Mouse (Mus musculus): ENCODE measurements around the gene Cul9.

Cul9 gene

DNA sequence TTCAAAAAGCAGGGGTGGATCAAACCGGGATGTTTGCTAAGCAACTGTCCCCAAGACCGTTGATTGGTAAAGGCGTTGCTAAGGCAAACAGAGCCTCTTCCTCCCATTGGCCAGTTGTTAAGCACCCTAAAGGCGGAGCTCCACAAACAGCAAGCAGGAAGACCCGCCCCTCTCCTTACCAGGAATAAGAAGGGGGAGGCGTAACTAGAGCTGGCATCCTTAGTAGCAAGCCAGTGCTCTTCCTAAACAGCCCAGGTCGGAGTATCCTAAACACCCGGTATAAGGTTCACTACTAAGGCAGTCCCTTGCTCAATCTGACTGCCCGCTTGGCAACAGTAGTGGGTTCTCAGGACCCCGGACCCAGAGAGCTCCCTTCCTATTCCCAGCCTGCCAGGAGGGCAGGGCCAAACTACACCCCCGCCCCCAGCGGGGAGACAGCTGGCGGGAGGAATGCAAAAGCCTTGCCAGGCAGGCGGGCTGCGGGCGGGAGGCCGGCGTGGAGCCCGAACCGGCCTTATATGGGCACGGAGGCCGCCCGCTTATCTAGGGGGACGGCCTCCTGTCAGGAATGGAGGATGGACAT, 6.7 kb upstream of the Cul9 start:
- DNase-seq (ENCODE audit: low spot score): peak; percentile 12

DNA sequence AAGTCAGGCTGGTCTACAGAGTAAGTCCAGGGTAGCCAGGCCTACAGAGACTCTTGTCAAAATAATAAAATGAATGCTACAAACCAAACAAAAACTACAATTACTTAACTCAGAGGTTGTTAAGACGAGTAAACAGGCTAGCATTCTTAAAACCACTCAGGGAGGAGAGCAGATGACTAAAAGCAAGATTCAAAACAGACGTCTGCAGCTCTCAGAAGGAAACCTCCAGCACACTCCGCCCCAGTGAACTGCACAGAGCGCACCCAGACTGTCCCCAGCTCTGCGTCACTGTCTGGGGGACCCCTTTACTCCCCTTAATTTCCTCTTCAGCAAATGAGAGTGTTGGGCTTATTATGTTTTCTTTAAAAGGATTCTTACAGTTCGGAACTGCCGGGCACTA, 6.0 kb upstream of the Cul9 start:
- DNase-seq (ENCODE audit: low spot score): no peak

DNA sequence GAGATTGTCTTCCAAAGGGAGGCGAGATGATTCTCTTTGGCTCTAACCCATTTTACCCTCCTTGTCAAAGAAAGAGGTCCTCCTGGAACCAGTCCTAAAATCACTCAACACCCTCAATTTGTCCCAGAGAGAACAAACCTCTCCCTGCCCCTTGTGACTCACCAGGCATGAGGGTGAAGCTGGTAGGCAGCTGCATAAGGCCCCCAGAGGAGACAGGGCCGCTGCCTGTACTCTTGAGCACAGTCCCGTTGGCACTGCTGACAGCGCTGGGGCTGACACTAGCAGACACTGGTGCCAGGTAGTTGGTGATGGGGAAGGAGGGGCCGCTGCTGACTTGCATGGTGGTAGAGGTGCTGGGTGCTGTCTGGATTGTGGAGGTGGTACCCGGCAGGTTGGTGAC, 5.2 kb upstream of the Cul9 start:
- no peak for DNase-seq (ENCODE audit: low spot score)

DNA sequence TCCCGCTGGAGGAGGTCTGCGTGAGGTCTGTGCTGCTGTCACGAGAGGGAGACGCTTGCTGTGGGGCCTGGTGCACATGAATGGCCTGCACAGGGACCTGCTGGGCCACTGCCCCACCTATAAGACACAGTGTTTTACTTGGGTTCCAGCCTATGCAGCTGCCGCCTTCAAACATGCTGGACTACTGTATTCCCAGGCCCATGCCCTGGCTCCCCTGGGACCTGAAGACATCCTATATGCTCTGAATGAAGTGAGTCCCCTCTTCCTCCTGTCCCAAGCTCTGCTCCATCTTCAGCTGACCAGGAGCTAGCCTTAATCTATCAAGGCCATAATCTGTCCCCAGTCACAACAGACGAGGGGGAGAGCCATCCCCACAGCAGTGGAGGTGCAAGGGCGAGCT, 4.7 kb upstream of the Cul9 start:
- DNase-seq (ENCODE audit: low spot score): no peak

DNA sequence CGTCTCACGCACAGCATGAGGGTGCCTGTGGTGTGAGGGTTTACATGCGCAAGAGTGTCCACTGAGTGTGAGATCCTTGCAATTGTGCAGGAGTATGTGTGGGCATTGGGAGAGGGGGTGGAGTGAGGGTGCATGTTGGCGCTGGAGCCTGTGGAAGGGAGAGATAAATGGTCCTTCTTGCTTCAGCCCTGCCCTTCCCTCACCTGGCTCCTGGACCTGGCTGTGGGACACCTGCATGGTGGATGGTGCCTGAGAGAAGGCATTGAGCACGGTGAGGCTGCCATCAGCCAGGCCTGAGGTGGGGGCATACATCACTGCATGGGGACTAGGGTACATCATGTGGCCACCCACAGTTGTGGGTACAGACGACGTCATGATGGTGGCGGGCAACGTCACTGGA, 3.5 kb upstream of the Cul9 start:
- no peak for DNase-seq (ENCODE audit: low spot score)

DNA sequence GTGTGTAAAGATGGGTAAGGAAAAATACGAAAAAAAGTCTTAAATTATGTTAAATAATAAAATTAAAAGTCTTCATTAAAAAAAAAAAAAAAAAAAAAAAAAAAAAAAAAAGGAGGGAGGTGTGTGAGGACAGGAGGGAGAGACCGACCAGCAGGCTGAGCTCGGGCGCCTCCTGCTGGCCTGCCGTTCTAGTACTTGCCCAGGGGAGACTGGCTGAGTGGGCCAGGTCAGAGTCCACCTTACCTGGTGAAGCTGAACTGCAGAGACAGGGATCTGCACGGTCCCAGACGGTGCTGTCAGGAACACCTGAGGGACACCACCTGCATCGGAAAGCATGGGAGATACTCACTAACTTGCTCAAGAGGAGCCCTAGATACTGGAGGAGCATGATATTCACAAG, 3.0 kb upstream of the Cul9 start:
- no peak for DNase-seq (ENCODE audit: low spot score)

DNA sequence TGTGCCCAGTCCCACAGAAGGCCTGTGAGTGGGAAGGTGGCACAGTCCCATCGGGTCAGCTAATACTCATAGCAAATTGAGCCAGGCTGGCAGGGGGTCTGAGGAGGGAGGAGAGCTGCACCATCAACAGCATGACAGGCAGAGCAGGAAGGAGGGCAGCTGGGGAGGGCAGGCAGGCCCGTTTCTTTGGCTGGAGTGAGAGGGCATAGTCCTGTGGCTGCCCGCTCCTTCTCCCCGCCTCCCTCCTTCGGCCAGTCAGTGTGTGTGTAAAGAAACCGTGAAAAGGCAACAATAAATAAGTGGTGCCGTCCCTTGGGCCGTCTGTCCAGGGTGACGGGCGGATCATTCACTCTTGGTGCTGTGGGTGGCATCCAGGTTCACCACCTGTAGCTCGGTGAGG, 2.6 kb upstream of the Cul9 start:
- no peak for DNase-seq (ENCODE audit: low spot score)

DNA sequence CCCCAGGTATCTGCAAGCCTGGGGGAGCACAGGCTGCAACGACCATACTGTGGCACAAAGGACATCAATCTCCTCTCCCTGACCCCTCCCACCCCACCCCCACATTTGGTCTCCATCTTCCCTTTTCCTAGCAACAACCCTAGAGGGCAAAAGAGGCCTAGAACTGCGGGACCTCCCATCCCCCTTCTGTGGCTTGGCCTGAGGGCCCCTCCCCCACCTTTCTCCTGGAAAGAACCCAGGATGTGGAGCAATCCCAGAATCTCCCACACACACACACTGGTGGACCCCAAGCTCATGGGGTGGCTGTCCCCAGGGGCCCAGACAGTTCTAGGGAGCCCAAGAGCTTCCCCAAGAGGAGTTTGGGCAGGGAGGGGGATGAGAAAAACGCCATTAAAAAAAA, 1.7 kb upstream of the Cul9 start:
- no peak for DNase-seq (ENCODE audit: low spot score)

DNA sequence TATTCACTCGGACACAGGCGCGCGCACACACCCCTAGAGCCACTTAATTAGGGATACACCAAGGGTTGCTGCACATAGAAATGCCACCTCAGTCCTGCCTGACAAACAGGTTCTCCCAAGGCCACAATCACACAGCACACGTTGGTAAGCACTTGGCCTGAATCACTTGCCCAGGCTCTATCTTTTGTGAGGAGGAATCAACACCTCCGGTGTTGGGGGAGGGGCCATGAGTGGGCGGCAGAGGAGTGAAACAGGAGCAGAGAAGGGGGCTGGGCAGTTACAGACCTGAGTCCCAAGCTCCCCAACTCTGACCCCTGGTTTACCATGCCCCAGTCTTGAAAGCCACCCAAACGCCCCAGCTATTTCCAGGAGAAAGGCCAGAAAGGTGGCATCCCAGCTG, 807 bp upstream of the Cul9 start:
- no peak for DNase-seq (ENCODE audit: low spot score)

DNA sequence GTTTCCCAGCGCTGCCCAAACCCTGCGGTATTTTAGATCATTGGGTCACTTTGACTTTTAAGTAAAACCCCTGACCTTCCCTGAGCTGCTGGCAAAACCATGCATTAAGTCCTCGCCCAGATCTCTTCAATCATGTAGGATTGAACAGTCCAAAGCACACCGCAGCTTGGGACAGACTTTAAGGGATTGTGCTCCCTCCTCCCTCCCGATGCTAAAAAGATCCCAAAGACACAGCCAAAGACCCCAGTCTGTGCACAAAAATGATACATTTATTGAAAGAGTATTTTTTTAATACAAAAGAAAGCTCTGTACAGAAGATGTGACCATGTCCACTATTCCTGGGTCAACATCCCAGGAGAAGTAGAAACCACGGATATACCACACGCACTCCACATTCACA, 403 bp upstream of the Cul9 start:
- DNase-seq (ENCODE audit: low spot score): no peak

DNA sequence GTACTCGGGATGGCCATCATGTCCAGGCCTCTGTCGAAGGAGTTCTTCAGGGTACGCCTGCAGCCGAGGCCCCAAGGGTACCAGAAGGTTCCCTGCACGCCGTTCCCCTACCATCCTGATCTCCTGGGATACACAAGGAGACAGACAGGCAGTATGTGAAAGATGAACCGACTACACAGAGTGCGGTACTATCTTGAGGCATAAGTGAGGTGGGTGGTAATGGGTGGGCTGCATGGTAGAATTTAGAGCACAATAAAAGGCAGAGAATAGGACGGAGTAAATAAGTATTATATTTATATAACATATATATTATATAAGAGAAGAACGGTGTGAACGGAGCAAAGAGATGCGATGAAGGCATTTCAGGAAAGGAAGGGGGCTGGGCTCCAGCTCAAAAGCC, 2.5 kb downstream of the Cul9 start:
- DNase-seq (ENCODE audit: low spot score): no peak

DNA sequence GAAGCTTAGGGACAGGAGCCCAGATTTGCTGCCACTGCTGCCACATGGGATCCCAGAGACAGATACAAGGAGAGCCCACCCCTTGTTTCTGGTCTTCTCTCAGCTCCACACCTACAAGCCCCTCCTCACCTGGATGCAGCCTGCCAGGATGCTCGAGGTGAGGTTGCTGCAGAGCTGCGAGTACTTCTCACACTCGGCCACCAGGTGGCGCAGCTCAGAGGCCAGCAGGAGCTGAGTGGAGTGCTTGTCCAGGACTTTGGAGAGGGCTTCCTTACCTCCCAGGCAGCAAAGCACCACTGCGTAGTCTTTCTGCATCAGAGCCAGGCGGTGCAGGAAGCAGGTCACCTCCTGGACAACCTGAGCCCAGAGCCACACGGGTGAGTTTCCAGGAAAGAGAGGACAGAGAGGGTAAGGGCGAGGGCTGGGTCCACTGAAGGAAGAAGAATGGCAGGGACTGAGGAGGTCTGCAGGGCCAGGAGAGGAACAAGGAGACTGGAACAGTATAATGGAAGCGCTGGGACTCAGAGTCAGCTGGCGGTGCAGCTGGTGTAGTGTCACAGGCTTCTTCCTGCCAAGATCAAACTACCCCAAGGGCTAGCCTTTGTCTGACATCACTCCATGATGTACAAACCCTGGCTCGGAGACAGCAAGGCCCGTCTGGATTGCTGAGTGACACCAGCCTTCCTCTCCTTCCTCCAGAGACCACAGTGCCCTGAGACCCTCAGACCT, 20.4 kb downstream of the Cul9 start:
- peak; percentile 51 for DNase-seq (ENCODE audit: low spot score)

DNA sequence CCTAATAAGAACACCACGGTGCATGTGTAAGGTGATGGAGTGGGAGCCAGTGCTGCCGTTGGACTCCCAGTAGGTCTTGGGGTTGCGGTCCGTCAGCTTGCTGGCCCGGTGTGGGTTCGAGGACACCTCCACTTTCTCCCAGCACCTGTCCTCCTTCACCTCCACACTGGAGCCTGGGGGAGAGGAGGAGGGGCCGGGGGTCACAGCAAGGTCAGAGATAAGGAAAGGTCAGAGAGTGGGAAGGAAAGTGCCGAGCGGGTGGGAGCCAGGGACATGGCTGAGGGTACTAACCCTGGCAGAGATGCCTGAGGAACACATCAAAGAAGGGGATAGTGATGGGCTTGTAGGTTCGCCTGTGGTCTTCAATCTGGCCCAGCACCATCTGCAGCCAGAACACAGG, 21.1 kb downstream of the Cul9 start:
- DNase-seq (ENCODE audit: low spot score): no peak

DNA sequence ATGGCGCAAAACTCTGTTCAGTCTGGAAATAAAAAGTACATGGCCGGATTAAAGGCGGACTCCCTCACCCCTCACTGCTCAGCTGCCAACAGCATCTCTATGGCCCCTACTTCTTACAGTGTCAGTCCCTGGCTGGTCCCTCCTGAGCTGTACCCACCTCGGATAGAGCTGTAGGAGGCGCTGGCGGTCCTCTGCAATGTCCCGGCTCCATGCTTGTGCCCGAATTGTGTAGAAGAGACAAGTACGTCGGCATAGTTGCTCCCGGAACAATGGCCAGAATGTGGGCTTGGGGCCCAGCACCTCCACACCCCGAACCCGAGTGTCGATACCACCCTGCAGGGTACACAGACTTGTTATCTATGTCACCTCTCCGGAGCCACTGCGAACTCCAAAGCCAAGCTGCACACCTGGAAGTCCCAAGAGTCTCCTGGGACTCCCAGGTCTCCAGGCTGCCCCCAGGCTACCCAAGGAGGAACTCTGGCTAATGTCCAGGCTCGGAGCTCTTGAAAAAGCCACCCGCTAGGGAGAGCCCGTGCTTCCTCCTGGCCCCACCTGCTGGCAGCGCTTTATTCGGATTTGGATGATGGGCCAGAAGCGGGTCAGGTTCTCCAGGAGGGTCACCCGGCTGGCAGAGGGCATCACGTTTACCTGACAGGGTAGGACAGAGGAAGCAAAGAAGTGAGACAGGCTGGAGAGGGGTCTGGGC, 24.1 kb downstream of the Cul9 start:
- no peak for DNase-seq (ENCODE audit: low spot score)

DNA sequence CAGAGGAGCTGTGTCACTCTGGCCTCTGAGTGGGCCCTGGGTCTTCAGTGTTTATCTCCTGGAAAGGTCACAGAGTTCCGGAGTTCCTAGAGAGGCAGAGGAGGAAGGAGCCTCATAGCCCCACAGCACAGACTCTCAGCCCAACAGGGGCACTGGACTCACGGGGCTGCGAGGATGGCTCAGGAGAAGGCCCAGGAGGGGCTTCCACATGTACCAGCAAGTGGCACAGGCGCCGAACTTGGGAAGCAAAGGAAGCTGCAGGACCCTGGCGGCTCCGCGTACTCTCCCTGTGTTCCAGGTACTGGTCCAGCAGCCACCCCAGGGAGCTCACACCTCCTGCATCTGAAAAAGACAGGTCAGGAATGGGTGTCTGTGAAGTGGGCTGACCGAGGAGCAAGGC, 25.0 kb downstream of the Cul9 start:
- DNase-seq (ENCODE audit: low spot score): no peak

DNA sequence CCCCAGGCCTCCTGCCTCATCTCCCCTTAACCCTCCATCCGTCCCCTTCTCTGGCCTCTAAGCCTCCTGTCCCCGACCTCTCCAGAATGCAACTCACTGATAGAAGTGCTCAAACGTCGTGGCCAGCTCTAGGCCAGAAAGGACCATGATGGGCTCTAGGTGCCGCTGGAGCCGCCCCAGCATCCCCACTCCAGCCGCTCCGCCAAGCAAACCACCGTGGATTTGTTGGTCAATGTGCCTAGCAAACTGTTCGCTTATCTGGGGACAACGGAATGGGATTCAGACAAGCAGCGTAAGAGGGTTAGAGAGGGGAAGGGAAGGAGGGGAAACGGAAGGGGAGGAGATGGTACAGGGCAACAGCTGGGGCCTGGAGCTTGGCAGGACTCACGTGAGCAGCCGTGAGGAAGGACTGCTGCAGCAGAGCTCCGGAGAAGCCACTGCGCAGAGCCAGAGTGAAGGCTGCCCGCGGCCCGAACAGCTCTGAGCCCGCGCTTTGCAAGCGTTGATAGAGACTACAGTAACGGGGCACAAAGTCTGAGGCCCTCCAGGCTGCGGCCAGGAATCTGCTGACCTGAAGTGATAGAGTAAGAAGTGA, 25.7 kb downstream of the Cul9 start:
- no peak for DNase-seq (ENCODE audit: low spot score)

DNA sequence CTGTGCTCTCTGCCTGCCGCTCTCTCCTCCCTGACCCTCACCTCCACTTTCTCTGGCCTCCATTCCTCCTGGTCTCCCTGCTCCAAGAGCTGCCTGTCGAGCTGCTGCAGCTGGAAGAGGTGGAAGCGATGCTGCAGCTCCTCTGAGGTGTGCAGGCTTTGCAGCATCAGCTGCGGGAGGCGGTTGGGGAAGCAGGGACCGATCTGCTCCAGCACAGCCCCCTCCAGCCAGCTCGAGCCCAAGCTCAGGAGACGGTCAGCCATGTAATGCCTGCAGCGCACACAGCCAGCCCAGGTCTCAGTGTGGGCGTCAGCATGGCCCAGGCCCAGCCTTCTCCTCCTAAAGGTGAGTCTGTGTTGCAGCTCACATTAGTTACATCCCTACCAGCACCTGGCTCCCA, 26.2 kb downstream of the Cul9 start:
- no peak for DNase-seq (ENCODE audit: low spot score)

DNA sequence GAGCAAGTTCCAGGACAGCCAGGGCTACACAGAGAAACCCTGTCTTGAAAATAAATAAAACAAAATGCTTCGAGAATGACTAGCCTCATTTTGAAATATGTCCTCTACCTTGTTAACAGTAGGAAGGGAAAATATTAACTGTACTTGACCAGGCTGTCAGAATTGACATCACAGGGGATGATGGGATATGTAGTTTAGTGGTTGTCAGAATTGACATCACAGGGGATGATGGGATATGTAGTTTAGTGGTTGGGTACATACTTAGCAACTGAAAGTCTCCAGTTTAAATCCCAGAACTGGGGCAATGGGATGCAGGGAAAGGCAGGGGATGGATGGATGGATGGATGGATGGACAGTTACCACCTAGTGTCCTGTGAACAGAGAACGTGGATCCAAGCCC, 32.9 kb downstream of the Cul9 start:
- DNase-seq (ENCODE audit: low spot score): no peak

DNA sequence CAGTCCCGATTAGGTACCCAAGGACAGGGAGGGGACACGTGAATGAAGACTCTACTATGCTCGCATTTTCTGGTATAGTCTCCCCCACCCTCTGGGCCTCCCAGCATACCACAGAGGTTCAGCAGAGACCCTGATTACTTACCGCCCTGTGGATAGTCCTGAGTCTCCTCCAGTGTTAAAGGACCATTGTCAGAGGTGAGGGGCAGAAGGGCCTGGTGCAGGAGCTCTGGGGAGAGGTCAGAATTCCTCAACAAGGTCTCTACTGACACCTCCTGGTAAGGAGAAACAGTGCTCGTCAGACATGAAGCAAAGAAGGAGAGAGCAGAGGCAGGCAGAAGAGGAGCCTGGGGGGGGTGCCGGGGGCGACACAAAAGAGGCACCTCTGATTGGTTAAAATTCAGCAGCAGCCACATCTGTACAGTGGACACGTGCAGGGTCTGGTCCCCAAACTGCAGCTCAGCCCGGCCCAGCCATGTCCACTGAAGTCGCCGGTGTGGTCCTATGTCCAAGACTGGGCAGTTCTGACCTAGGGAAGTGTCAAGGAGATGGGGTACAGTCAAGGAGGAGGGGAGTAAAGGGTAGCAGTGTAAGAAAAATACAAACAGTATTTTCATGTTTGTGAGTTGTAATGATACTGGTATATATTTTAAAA, 35.0 kb downstream of the Cul9 start:
- no peak for DNase-seq (ENCODE audit: low spot score)

DNA sequence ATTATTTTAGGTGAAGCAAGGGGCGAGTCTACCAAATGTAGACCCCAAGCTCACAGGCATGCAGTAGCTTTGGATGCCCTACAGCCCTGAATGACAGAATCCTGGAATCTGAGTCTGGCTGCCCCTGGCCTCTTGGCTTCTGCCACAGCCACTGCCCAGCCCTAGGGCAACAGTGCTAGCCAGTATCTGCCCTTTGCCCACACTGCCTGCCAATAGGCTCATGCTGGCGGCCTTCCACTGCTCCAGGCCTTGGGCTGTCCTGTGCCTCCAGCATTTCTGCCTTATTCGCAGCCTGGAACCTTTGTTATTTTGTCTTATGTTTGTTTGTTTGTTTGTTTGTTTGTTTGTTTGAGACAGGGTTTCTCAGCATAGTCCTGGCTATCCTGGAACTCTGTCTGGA, 40.6 kb downstream of the Cul9 start:
- DNase-seq (ENCODE audit: low spot score): no peak

DNA sequence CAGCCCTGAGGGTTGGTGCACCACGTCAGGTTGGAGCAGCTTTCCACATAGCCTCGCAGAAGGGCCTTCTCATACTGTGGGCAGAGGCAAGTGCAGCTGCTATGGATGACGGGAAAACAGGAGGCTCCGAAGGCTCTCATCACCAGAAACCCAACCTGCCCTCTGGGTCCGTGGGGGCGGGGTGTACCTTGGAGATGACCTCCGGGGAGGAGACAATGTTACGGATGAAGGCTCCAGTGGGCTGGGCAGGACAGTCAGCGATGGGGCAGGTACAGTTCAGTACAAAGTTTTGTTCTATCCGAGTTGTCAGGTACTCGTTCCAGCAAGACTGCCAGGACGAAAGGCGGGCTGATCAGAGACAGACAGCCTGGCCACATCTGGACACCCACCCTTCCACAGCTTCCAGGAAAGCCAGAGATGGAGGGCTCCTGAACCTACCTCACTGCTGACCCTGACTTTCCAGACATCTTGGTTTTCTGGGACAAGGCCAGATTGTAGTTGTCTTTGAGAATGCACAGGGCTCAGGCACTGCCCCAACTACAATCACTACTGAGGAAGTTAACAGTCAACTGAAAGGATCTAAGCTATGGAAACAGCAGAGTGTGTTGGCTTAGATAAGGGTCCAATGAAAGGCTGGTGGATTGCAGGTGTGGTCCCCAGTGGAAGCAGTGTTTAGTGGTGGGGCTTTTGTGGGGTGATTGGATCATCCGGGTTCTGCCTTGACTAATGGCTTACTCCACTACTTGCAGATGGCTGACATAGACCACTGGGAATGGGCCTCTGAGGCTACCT, 42.1 kb downstream of the Cul9 start:
- no peak for DNase-seq (ENCODE audit: low spot score)

DNA sequence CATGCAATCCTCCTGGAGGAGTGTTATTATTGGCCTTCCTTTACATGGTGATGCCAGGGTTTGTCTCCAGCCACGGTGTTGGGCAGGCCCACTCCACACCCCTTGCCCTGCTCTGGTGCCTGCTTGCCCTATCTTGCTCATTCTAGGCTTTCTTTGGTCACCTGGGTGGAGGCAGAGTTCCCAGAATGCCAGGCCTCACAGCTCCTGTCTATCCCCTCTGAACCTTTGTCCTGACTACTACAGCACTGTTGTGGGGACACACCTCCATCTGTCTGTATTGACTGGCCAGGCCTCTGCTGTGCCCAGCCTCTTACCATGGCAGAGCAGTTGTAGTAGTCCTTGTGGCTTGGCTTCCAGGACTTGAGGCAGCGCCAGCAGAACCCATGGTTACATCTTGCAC, 43.4 kb downstream of the Cul9 start:
- no peak for DNase-seq (ENCODE audit: low spot score)

Measured in spleen, adult 12 weeks (tissue).